Mouse (Mus musculus): Measurements from ENCODE around the gene Cers2. TPM values are rescaled to one million over a fixed set of nuclear protein-coding genes. Genes with fewer than 3 reads are reported as not detected.

The Cers2 gene
- polyA plus RNA-seq, 1 experiment from 2014 or later, result 148 TPM

Other genes with a start within 250 kb of the Cers2 start
- 18.6 and 19.0 TPM in 2 replicates for gene Pip5k1a, start 207.9 kb upstream of the Cers2 start, polyA plus RNA-seq (2015; fragmentation: Nextera tagmentation; extraction: Ambion mirVana)
- gene Vps72, start 203.8 kb upstream of the Cers2 start, polyA plus RNA-seq (2015; fragmentation: Nextera tagmentation; extraction: Ambion mirVana), result 102 and 123 TPM in 2 replicates
- gene Tmod4, start 190.3 kb upstream of the Cers2 start, polyA plus RNA-seq (2015; fragmentation: Nextera tagmentation; extraction: Ambion mirVana), result 2.2 and 7.3 TPM in 2 replicates
- 55.8 and 58.2 TPM in 2 replicates for gene Scnm1, start 180.8 kb upstream of the Cers2 start, polyA plus RNA-seq (2015; fragmentation: Nextera tagmentation; extraction: Ambion mirVana)
- gene Lysmd1, start 180.7 kb upstream of the Cers2 start, polyA plus RNA-seq (2015; fragmentation: Nextera tagmentation; extraction: Ambion mirVana), result 13.7 and 14.5 TPM in 2 replicates
- 5.4 and 6.5 TPM in 2 replicates for gene Tnfaip8l2, start 172.4 kb upstream of the Cers2 start, polyA plus RNA-seq (2015; fragmentation: Nextera tagmentation; extraction: Ambion mirVana)
- 1.5 and 2.6 TPM in 2 replicates for gene Sema6c, start 154.3 kb upstream of the Cers2 start, polyA plus RNA-seq (2015; fragmentation: Nextera tagmentation; extraction: Ambion mirVana)
- gene Gabpb2, start 96.9 kb upstream of the Cers2 start, polyA plus RNA-seq (2015; fragmentation: Nextera tagmentation; extraction: Ambion mirVana), result 10.9 and 11.5 TPM in 2 replicates
- gene Cdc42se1, start 86.1 kb upstream of the Cers2 start, polyA plus RNA-seq (2015; fragmentation: Nextera tagmentation; extraction: Ambion mirVana), result 105 and 118 TPM in 2 replicates
- gene Mllt11, start 82.6 kb upstream of the Cers2 start, polyA plus RNA-seq (2015; fragmentation: Nextera tagmentation; extraction: Ambion mirVana), result 16.2 and 16.6 TPM in 2 replicates
- gene Gm128, start 73.2 kb upstream of the Cers2 start, polyA plus RNA-seq (2015; fragmentation: Nextera tagmentation; extraction: Ambion mirVana), result 0.25 and 0.52 TPM in 2 replicates
- gene Bnipl, start 63.6 kb upstream of the Cers2 start, polyA plus RNA-seq (2015; fragmentation: Nextera tagmentation; extraction: Ambion mirVana), result 9.2 and 11.6 TPM in 2 replicates
- 54.6 and 62.0 TPM in 2 replicates for gene Mindy1, start 33.4 kb upstream of the Cers2 start, polyA plus RNA-seq (2015; fragmentation: Nextera tagmentation; extraction: Ambion mirVana)
- gene Prune1, start 32.7 kb upstream of the Cers2 start, polyA plus RNA-seq (2015; fragmentation: Nextera tagmentation; extraction: Ambion mirVana), result 18.9 and 21.2 TPM in 2 replicates
- gene Anxa9, start 7.6 kb upstream of the Cers2 start, polyA plus RNA-seq (2015; fragmentation: Nextera tagmentation; extraction: Ambion mirVana), result 6.8 and 13.2 TPM in 2 replicates
- 35.2 and 36.9 TPM in 2 replicates for gene Setdb1, start 42.4 kb downstream of the Cers2 start, polyA plus RNA-seq (2015; fragmentation: Nextera tagmentation; extraction: Ambion mirVana)
- gene 4930558C23Rik, start 88.0 kb downstream of the Cers2 start, polyA plus RNA-seq (2015; fragmentation: Nextera tagmentation; extraction: Ambion mirVana), result 0.63 TPM in 1 of 2 replicates, not detected in the other
- 46.5 and 47.8 TPM in 2 replicates for gene Arnt, start 119.6 kb downstream of the Cers2 start, polyA plus RNA-seq (2015; fragmentation: Nextera tagmentation; extraction: Ambion mirVana)
- gene Ctsk, start 184.5 kb downstream of the Cers2 start, polyA plus RNA-seq (2015; fragmentation: Nextera tagmentation; extraction: Ambion mirVana), result 15.6 and 16.7 TPM in 2 replicates
- gene Ctss, start 212.0 kb downstream of the Cers2 start, polyA plus RNA-seq (2015; fragmentation: Nextera tagmentation; extraction: Ambion mirVana), result 28.9 and 32.4 TPM in 2 replicates
- gene Hormad1, start 244.9 kb downstream of the Cers2 start, polyA plus RNA-seq (2015; fragmentation: Nextera tagmentation; extraction: Ambion mirVana), result not detected in 2 replicates

All from stomach, embryonic 16.5 days (tissue).